Mouse (Mus musculus) heart, embryonic 13.5 days (tissue): Measurements from ENCODE around the gene Tenm4. TPM values are rescaled to one million over a fixed set of nuclear protein-coding genes. Genes with fewer than 3 reads are reported as not detected.

Experiments
- ATAC-seq: fragments of 200-750 bp; cut with Nextera tagmentation; 2 replicates; pipeline ENCODE4 v1.8.0; 2017; ENCODE audit warnings: moderate TSS enrichment; ENCODE audit not compliant: insufficient number of reproducible peaks, low FRiP score, low TSS enrichment; ENCODE audit errors: extremely low read depth
- H3K27ac ChIP-seq: fragments of 300-500 bp; sonication (generic); replicated peaks from 2 replicates; pipeline ENCODE4 v1.5.1; 2015; ENCODE audit warnings: moderate library complexity, mild to moderate bottlenecking, inconsistent platforms
- H3K27me3 ChIP-seq: fragments of 300-500 bp; sonication (generic); replicated peaks from 2 replicates; pipeline ENCODE4 v1.6.1; 2015; ENCODE audit warnings: mild to moderate bottlenecking, inconsistent platforms
- H3K36me3 ChIP-seq: fragments of 300-500 bp; sonication (generic); 2 replicates; pipeline ENCODE4 v1.6.1; 2015; ENCODE audit warnings: mild to moderate bottlenecking, inconsistent platforms
- H3K4me1 ChIP-seq: fragments of 300-500 bp; sonication (generic); 2 replicates; pipeline ENCODE4 v1.6.1; 2015; ENCODE audit warnings: inconsistent platforms
- H3K4me2 ChIP-seq: fragments of 300-500 bp; sonication (generic); 2 replicates; pipeline ENCODE4 v1.6.1; 2015; ENCODE audit warnings: inconsistent platforms, mild to moderate bottlenecking, moderate library complexity
- H3K4me3 ChIP-seq: fragments of 300-500 bp; sonication (generic); 2 replicates; pipeline ENCODE4 v1.5.1; 2015; ENCODE audit warnings: moderate library complexity, mild to moderate bottlenecking, inconsistent platforms
- H3K9ac ChIP-seq: fragments of 300-500 bp; sonication (generic); 2 replicates; pipeline ENCODE4 v1.6.1; 2015; ENCODE audit warnings: inconsistent platforms, mild to moderate bottlenecking, moderate library complexity
- H3K9me3 ChIP-seq: fragments of 300-500 bp; sonication (generic); 2 replicates; pipeline ENCODE4 v1.6.1; 2016; ENCODE audit warnings: inconsistent platforms
- WGBS: fragments of 180-500 bp; shearing (Covaris S2); methylation state at CpG from one replicate; pipeline ENCODE4 v1.1.7; 2015; ENCODE audit warnings: mixed read lengths; 5-methylcytosine and 5-hydroxymethylcytosine counted together
- polyA plus RNA-seq: library from polyadenylated mRNA; unstranded; fragments of >200 nt; fragmentation: Nextera tagmentation; extraction: Ambion mirVana; gene quantifications from 2 replicates; pipeline ENCODE4 v1.2.1, GENCODE M21; 2015

Gene Tenm4
- polyA plus RNA-seq, 1 experiment from 2014 or later: 10.5 TPM

GRCm38 (mm10) chr7:96511953-96512511 is 341.0 kb downstream of the Tenm4 start:
- ATAC-seq: no peak
- no peaks in the 10 kb centered on the region for H3K9me3 ChIP-seq
- no peak overlapping the region for H3K9ac ChIP-seq
- no peak overlapping the region for H3K4me2 ChIP-seq
- peak overlapping the region; percentile 45 for H3K27ac ChIP-seq
- H3K27me3 ChIP-seq: peaks cover 19% of the 10 kb centered on the region
- H3K4me3 ChIP-seq: no peak overlapping the region
- WGBS: 82% methylated on average over 14 of the region's 14 CpGs
- peaks cover 33% of the 10 kb centered on the region for H3K4me1 ChIP-seq
- no peaks in the 10 kb centered on the region for H3K36me3 ChIP-seq

GRCm38 (mm10) chr7:96519216-96519615 is 348.2 kb downstream of the Tenm4 start:
- no peak for ATAC-seq
- H3K9ac ChIP-seq: no peak overlapping the region
- H3K4me2 ChIP-seq: no peak overlapping the region
- no peaks in the 10 kb centered on the region for H3K9me3 ChIP-seq
- no peaks in the 10 kb centered on the region for H3K36me3 ChIP-seq
- no peak overlapping the region for H3K4me3 ChIP-seq
- peaks cover 8% of the 10 kb centered on the region; the same call in 1 of the 2 replicates for H3K4me1 ChIP-seq
- H3K27me3 ChIP-seq: peaks cover 41% of the 10 kb centered on the region
- WGBS: 0% methylated on average over 2 of the region's 2 CpGs
- H3K27ac ChIP-seq: no peak overlapping the region

DNA sequence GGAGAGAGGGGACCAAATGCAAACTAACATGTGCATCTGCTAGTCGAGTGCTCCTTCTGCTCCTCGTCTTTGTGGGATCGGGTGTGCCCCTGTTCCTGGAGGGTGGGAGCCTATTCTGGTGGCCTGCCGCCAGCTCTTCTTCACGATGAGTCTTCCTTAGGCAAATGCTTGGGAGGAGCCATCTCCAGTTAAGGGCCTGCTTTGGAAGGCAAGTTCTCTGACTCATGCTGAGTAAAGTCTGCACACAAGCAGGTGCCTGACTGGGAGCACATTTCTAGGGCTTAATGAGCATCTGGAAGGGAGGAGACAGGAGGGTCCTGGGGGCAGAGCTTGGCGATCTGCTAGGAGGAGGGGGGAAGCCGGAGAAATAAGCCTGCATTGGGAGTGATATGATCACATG is 350.9 kb downstream of the Tenm4 start:
- no peak overlapping the region for H3K4me3 ChIP-seq
- no peak for ATAC-seq
- H3K4me2 ChIP-seq: no peak overlapping the region
- peaks cover 59% of the 10 kb centered on the region for H3K27me3 ChIP-seq
- no peak overlapping the region for H3K9ac ChIP-seq
- peaks cover 8% of the 10 kb centered on the region; the same call in 1 of the 2 replicates for H3K4me1 ChIP-seq
- no peaks in the 10 kb centered on the region for H3K36me3 ChIP-seq
- no peaks in the 10 kb centered on the region for H3K9me3 ChIP-seq
- H3K27ac ChIP-seq: no peak overlapping the region
- 65% methylated on average over 7 of the region's 7 CpGs for WGBS

- Histone ChIP-seq H3K27ac (no peak overlapping the region), H3K36me3 (no peaks in the 10 kb centered on the region), H3K9ac (no peak overlapping the region), H3K4me1 (peaks cover 8% of the 10 kb centered on the region; the same call in 1 of the 2 replicates), H3K27me3 (peaks cover 77% of the 10 kb centered on the region), H3K4me3 (no peak overlapping the region), H3K4me2 (no peak overlapping the region), H3K9me3 (no peaks in the 10 kb centered on the region)
- ATAC-seq: no peak
- WGBS: 43% methylated on average over 2 of the region's 2 CpGs
Observed at GRCm38 (mm10) chr7:96523673-96524072, 352.6 kb downstream of the Tenm4 start.

DNA sequence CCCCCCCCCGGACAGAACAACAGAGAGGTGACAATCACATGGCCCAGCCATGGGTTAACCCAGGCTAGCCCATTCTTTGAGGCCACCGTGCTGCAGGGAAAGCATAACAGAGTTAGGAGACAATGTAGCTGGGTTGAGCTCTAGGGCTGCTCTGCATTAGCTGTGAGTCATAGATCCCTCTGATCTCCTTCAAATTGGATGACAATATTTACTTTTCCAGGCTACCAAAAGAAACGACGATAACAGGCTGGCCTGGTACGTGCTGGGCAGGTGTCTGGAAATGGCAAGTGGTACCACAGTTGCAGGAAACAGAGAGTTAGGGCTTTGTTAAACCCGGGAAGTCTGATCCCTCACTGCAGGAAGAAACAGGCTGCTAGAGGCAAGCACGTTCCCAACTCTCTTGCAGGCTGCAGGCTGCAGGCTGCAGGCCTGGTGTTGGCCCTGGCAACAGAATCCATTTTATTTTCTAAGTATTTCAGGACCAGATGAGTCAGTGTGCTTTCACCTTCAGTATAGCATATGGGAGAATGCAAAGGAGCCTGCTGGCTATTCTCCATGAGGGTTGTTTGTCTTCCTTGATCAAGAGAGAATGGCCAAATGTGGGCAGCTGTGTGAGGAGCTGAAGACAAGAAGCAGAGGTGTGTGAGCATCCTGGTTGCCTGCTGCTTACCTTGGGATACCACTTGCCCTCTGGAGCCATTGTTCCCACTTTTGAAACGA is 353.6 kb downstream of the Tenm4 start:
- H3K4me3 ChIP-seq: no peak overlapping the region
- H3K27ac ChIP-seq: no peak overlapping the region
- no peak for ATAC-seq
- peaks cover 8% of the 10 kb centered on the region; the same call in 1 of the 2 replicates for H3K4me1 ChIP-seq
- H3K27me3 ChIP-seq: peaks cover 84% of the 10 kb centered on the region
- no peaks in the 10 kb centered on the region for H3K36me3 ChIP-seq
- no peak overlapping the region for H3K4me2 ChIP-seq
- 53% methylated on average over 8 of the region's 8 CpGs for WGBS
- H3K9me3 ChIP-seq: no peaks in the 10 kb centered on the region
- H3K9ac ChIP-seq: no peak overlapping the region

- H3K9ac ChIP-seq: no peak overlapping the region
- no peaks in the 10 kb centered on the region for H3K36me3 ChIP-seq
- no peak for ATAC-seq
- H3K4me3 ChIP-seq: no peak overlapping the region
- H3K9me3 ChIP-seq: no peaks in the 10 kb centered on the region
- 70% methylated on average over 1 of the region's 1 CpGs for WGBS
- H3K4me2 ChIP-seq: no peak overlapping the region
- H3K27ac ChIP-seq: no peak overlapping the region
- peaks cover 8% of the 10 kb centered on the region; the same call in 1 of the 2 replicates for H3K4me1 ChIP-seq
- peaks cover 88% of the 10 kb centered on the region for H3K27me3 ChIP-seq
Observed at GRCm38 (mm10) chr7:96525344-96525743, 354.3 kb downstream of the Tenm4 start.

GRCm38 (mm10) chr7:96530571-96531426 is 359.8 kb downstream of the Tenm4 start:
- peak; percentile 25; the same call in 1 of the 2 replicates for ATAC-seq
- 66% methylated on average over 10 of the region's 10 CpGs for WGBS
- Histone ChIP-seq H3K4me2 (no peak overlapping the region), H3K4me3 (no peak overlapping the region), H3K27ac (no peak overlapping the region), H3K36me3 (no peaks in the 10 kb centered on the region), H3K9ac (no peak overlapping the region), H3K9me3 (no peaks in the 10 kb centered on the region), H3K27me3 (peaks cover 56% of the 10 kb centered on the region), H3K4me1 (no peaks in the 10 kb centered on the region)

DNA sequence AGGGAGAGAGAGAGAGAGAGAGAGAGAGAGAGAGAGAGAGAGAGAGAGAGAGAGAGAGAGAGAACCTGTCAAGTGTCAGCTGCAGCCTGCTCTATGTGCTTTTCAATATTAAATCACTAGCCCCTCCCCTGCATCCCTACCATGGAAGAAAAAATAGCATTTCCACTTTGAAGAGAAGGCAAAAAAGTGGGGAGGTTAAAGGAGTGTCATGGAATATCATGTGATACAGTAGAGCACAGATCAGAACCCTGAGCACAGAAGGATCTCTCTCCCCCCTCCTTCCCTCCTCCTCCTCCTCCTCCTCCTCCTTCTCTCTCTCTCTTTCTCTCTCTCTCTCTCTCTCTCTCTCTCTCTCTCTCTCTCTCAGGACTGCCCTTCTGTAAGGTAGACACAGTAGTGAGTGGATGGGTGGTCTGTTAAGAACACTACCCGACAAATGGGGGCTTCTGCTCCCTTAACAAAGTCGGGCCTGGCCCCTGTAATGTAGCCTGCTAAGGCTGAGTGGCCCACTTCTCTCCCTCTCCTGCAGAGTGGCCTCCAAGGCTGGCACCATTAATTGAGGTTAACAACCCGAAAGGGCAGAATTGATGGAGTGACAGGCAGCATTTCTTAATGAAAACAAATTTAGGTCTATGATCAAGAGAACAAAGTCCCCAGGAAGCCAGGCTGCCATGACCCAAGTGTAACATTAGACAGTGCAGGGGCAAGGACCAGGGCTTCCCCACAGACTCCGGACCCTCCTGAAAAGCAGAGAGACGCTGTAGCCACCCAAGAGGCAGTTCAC is 361.1 kb downstream of the Tenm4 start:
- no peak overlapping the region for H3K4me3 ChIP-seq
- ATAC-seq: no peak
- 57% methylated on average over 5 of the region's 5 CpGs for WGBS
- H3K4me1 ChIP-seq: no peaks in the 10 kb centered on the region
- no peaks in the 10 kb centered on the region for H3K36me3 ChIP-seq
- no peak overlapping the region for H3K27ac ChIP-seq
- H3K9ac ChIP-seq: no peak overlapping the region
- no peak overlapping the region for H3K4me2 ChIP-seq
- H3K27me3 ChIP-seq: peaks cover 49% of the 10 kb centered on the region
- H3K9me3 ChIP-seq: no peaks in the 10 kb centered on the region

- 75% methylated on average over 5 of the region's 5 CpGs for WGBS
- no peak for ATAC-seq
Observed at GRCm38 (mm10) chr7:96532804-96533400, 361.9 kb downstream of the Tenm4 start.

GRCm38 (mm10) chr7:96536313-96536880 is 365.4 kb downstream of the Tenm4 start:
- ATAC-seq: no peak
- Histone ChIP-seq H3K9me3 (no peaks in the 10 kb centered on the region), H3K9ac (no peak overlapping the region), H3K4me1 (peaks cover 22% of the 10 kb centered on the region), H3K27ac (no peak overlapping the region), H3K4me2 (no peak overlapping the region), H3K4me3 (no peak overlapping the region), H3K36me3 (no peaks in the 10 kb centered on the region), H3K27me3 (peaks cover 13% of the 10 kb centered on the region)
- 67% methylated on average over 9 of the region's 9 CpGs for WGBS

More at GRCm38 (mm10) chr7:96532804-96533400, 361.9 kb downstream of the Tenm4 start:
- no peak overlapping the region for H3K27ac ChIP-seq
- H3K4me3 ChIP-seq: no peak overlapping the region
- no peak overlapping the region for H3K9ac ChIP-seq
- H3K4me1 ChIP-seq: no peaks in the 10 kb centered on the region
- no peaks in the 10 kb centered on the region for H3K9me3 ChIP-seq
- H3K4me2 ChIP-seq: no peak overlapping the region
- H3K27me3 ChIP-seq: peaks cover 43% of the 10 kb centered on the region
- H3K36me3 ChIP-seq: no peaks in the 10 kb centered on the region
